Mouse (Mus musculus): ENCODE data around the gene Arhgap19. TPM values are rescaled to one million over a fixed set of nuclear protein-coding genes. Genes with fewer than 3 reads are reported as not detected.

The Arhgap19 gene
- 2.7 and 3.8 TPM in 2 replicates for polyA plus RNA-seq (2012; ENCODE audit: low replicate concordance)

GRCm38 (mm10) chr19:41801742-41802369, at the start of gene Arhgap19:
Gene Arhgap19, minus strand, starts transcription at chr19:41802047.

DNA sequence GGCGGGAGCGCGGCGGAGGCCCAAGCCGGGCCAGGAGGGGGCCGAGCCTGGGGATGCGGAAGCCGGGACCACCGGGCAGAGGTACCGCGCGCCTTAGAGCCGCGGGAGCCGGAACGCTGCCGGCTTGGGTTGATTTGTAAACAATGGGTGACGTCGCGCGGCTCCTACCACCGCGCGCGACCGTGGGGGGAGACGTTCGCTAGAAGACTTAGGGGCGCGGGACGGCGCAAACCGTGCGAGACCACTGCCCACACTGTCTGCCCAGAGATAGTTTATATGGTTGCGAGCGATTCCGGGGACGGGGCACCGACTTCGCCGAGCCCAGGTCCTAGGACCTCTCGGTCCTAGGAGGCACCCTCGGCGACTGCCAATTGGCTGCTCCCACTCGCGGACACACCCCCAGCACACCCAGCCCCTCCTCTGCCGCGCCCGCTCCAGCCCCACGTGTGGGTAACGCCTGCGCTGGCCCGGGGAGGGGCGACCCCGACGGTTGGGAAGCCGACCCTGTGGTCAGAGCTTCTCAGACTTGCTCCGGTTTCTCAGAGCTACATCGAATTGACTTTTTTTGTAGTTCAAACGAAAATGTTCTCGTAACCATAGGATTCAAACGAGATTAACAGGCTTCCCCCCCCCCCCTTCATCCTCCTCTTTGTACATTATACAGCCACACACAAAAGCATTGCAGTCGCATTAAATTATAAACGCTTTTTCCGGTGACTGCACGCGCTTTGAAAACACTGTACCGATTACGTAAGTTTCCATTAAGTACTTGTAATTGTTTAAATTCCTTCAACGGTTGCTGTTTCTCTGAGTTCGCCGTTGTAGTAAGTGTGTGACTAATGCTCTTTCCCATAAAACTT, 46.4 kb upstream of the Arhgap19 start, which contains the start of gene Frat2:
Gene Frat2, minus strand, starts transcription at position 141 of the 860 bp plus-strand sequence.

GRCm38 (mm10) chr19:41829381-41830105, 27.7 kb upstream of the Arhgap19 start, which contains the start of gene Frat1:
Gene Frat1, plus strand, starts transcription at chr19:41829970.

DNA sequence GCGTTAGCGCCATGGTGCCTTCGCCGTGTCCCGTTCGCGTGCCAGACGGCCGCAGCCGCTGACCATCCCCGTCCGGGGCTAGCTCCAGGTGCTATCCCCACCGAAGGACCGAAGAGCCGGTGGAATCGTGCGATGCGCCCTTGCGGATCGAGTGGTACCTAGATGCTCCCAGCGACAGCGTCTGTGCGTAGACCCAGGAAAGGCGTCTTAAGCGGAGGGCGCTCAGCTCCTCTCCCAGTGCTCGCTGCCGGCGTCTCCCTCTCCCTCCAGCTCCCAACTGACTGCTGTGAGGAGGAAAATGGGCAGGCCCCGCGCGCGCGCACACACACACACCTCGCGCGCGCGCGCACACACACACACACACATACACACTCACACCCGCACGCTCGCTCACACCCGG, 58.5 kb downstream of the Arhgap19 start, which contains the start of gene Slit1:
Gene Slit1, minus strand, starts transcription at position 270 of the 400 bp plus-strand sequence.

Other genes with a start within 250 kb of the Arhgap19 start
- gene Gm340, start 219.7 kb downstream of the Arhgap19 start, polyA plus RNA-seq (2012; ENCODE audit: low replicate concordance) = 0.44 and 1.1 TPM in 2 replicates
- 0.07 TPM in 1 of 2 replicates, not detected in the other for gene Slit1, start 58.4 kb downstream of the Arhgap19 start, polyA plus RNA-seq (2012; ENCODE audit: low replicate concordance)
- 54.1 and 63.1 TPM in 2 replicates for gene Frat1, start 27.9 kb upstream of the Arhgap19 start, polyA plus RNA-seq (2012; ENCODE audit: low replicate concordance)
- gene Frat2, start 46.1 kb upstream of the Arhgap19 start, polyA plus RNA-seq (2012; ENCODE audit: low replicate concordance) = 22.1 and 29.2 TPM in 2 replicates
- 14.9 and 24.9 TPM in 2 replicates for gene Rrp12, start 94.1 kb upstream of the Arhgap19 start, polyA plus RNA-seq (2012; ENCODE audit: low replicate concordance)
- gene Pgam1, start 109.9 kb upstream of the Arhgap19 start, polyA plus RNA-seq (2012; ENCODE audit: low replicate concordance) = 45.6 and 62.6 TPM in 2 replicates
- 5.5 and 21.0 TPM in 2 replicates for gene Exosc1, start 131.4 kb upstream of the Arhgap19 start, polyA plus RNA-seq (2012; ENCODE audit: low replicate concordance)
- gene Zdhhc16, start 131.4 kb upstream of the Arhgap19 start, polyA plus RNA-seq (2012; ENCODE audit: low replicate concordance) = 20.4 and 33.6 TPM in 2 replicates
- gene Mms19, start 179.1 kb upstream of the Arhgap19 start, polyA plus RNA-seq (2012; ENCODE audit: low replicate concordance) = 5.1 and 29.0 TPM in 2 replicates
- gene Ubtd1, start 179.7 kb upstream of the Arhgap19 start, polyA plus RNA-seq (2012; ENCODE audit: low replicate concordance) = 6.3 and 8.7 TPM in 2 replicates
- 0.55 and 1.0 TPM in 2 replicates for gene Ankrd2, start 234.0 kb upstream of the Arhgap19 start, polyA plus RNA-seq (2012; ENCODE audit: low replicate concordance)
- not detected in 2 replicates for gene Hoga1, start 243.6 kb upstream of the Arhgap19 start, polyA plus RNA-seq (2012; ENCODE audit: low replicate concordance)

Measured in leukemia stem cell, adult 10-12 weeks (primary cell).